Mouse (Mus musculus) stomach, embryonic 16.5 days (tissue): Measurements from ENCODE around the gene Nfe2. TPM values are rescaled to one million over a fixed set of nuclear protein-coding genes. Genes with fewer than 3 reads are reported as not detected.

ENCODE experiments used
- ATAC-seq: fragments of 200-750 bp; cut with Nextera tagmentation; 2 replicates; pipeline ENCODE4 v1.8.0; 2017; ENCODE audit warnings: moderate number of reproducible peaks, moderate TSS enrichment; ENCODE audit not compliant: insufficient read depth, low FRiP score
- H3K27ac ChIP-seq: fragments of 300-500 bp; sonication (generic); 2 replicates; pipeline ENCODE4 v1.5.1; 2014; ENCODE audit warnings: low read length
- H3K27me3 ChIP-seq: fragments of 300-500 bp; sonication (generic); 2 replicates; pipeline ENCODE4 v1.6.1; 2014; ENCODE audit warnings: low read length, control low read depth, mixed read lengths; ENCODE audit not compliant: control insufficient read depth, insufficient read depth
- H3K36me3 ChIP-seq: fragments of 300-500 bp; sonication (generic); 2 replicates; pipeline ENCODE4 v1.6.1; 2014; ENCODE audit warnings: low read length; ENCODE audit not compliant: control insufficient read depth, insufficient read depth
- H3K4me1 ChIP-seq: fragments of 300-500 bp; sonication (generic); 2 replicates; pipeline ENCODE4 v1.6.1; 2014; ENCODE audit warnings: low read length, control low read depth, mixed read lengths; ENCODE audit not compliant: control insufficient read depth, insufficient read depth
- H3K4me2 ChIP-seq: fragments of 300-500 bp; sonication (generic); 2 replicates; pipeline ENCODE4 v1.6.1; 2014; ENCODE audit warnings: low read depth, low read length, mixed read lengths
- H3K4me3 ChIP-seq: fragments of 300-500 bp; sonication (generic); replicated peaks from 2 replicates; pipeline ENCODE4 v1.5.1; 2014; ENCODE audit warnings: mild to moderate bottlenecking, low read length
- H3K9ac ChIP-seq: fragments of 300-500 bp; sonication (generic); 2 replicates; pipeline ENCODE4 v1.6.1; 2014; ENCODE audit warnings: low read length
- H3K9me3 ChIP-seq: fragments of 300-500 bp; sonication (generic); replicated peaks from 2 replicates; pipeline ENCODE4 v1.6.1; 2016; ENCODE audit warnings: low read length, control low read depth; ENCODE audit not compliant: control insufficient read depth
- WGBS: fragments of 180-500 bp; shearing (Covaris S2); extraction: QIAGEN DNeasy Blood & Tissue Kit; methylation state at CpG from one replicate; pipeline ENCODE4 v1.1.7; 2014; 5-methylcytosine and 5-hydroxymethylcytosine counted together
- polyA plus RNA-seq: library from polyadenylated mRNA; unstranded; fragments of >200 nt; fragmentation: Nextera tagmentation; extraction: Ambion mirVana; gene quantifications from 2 replicates; pipeline ENCODE4 v1.2.1, GENCODE M21; 2015

Nfe2 gene
- polyA plus RNA-seq, 1 experiment from 2014 or later, result 11.1 TPM

DNA sequence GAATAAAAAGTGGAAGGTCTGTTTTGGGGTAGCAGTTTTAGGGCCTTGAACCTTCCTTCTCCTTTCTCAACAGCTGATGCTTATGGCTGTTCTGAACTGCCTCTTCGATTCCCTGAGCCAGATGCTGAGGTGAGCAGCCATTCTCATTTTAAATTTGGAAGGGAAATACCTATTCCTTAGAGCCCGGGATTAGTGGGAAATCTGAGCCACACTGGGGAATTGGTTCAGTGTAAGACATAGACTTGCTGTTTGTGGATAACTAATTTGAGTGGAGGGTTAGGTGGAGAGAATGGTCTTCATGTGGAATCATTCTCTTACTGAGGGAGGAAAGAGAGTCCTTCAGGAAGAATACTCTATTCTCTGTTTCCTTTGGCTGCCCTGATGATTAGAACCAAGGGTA is 36.4 kb upstream of the Nfe2 start:
- no peak for ATAC-seq
- WGBS, result 85% methylated on average over 2 of the region's 2 CpGs
- no peaks in the 10 kb centered on the region for H3K9me3 ChIP-seq
- peaks cover 21% of the 10 kb centered on the region for H3K36me3 ChIP-seq
- no peak overlapping the region for H3K4me3 ChIP-seq
- peaks cover 1% of the 10 kb centered on the region; the same call in 1 of the 2 replicates for H3K4me1 ChIP-seq
- no peaks in the 10 kb centered on the region for H3K27me3 ChIP-seq
- no peak overlapping the region for H3K27ac ChIP-seq
- H3K4me2 ChIP-seq, result no peak overlapping the region
- H3K9ac ChIP-seq, result no peak overlapping the region

DNA sequence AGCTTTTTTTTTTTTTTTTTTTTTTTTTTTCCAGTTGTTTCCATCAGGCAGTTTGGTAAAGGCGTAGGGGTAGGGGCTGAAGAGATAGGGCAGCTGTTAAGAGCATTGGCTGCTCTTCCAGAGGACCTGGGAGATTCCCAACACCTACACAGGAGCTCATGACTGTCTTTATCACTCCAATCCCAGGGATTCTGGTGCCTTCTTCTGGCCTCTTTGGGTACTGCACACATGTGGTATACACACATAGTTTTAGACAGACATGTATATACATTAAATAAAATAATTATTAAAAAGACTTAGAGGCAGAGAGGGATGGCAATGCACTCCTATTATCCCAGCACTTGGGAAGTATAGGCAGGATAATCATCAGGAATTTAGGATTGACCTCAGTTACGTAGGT is 35.2 kb upstream of the Nfe2 start:
- no peak overlapping the region for H3K9ac ChIP-seq
- no peaks in the 10 kb centered on the region for H3K4me1 ChIP-seq
- WGBS, result 95% methylated on average over 2 of the region's 2 CpGs
- no peaks in the 10 kb centered on the region for H3K9me3 ChIP-seq
- no peak overlapping the region for H3K4me2 ChIP-seq
- peaks cover 21% of the 10 kb centered on the region for H3K36me3 ChIP-seq
- no peak overlapping the region for H3K27ac ChIP-seq
- H3K27me3 ChIP-seq, result no peaks in the 10 kb centered on the region
- ATAC-seq, result no peak
- H3K4me3 ChIP-seq, result no peak overlapping the region

DNA sequence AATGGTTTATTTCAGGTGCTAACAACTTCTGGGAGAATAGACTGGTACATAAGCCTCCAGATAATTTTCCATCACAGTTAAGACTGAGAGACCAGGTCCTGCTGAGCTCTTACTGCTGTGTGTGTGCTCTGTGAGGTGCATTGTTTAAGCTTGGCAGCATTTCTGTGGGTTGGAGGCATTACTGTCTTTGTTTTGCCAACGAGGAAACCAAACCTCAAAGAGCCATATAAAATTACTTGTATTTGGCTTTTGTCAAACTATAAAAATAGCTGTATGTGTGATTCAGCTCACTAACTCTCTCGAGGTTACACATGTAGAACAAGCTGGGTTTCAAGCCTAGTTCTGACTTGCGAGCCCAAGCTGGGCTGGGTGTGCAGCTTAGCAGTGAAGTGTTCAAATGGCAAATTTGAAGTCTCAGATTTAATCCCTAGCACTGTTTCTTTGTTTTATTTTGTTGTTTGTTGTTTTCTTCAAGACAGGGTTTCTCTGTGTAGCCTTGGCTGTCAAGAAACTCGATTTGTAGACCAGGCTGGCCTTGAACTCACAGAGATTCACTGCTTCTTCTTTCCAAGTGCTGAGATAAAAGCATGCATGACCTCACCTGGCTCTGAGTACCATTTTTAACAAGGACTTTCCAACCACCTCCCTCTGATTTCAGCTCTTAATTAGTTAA is 34.6 kb upstream of the Nfe2 start:
- no peaks in the 10 kb centered on the region for H3K9me3 ChIP-seq
- 88% methylated on average over 4 of the region's 4 CpGs for WGBS
- ATAC-seq, result no peak
- no peak overlapping the region for H3K4me2 ChIP-seq
- no peak overlapping the region for H3K4me3 ChIP-seq
- no peak overlapping the region for H3K9ac ChIP-seq
- no peaks in the 10 kb centered on the region for H3K27me3 ChIP-seq
- no peak overlapping the region for H3K27ac ChIP-seq
- H3K4me1 ChIP-seq, result no peaks in the 10 kb centered on the region
- H3K36me3 ChIP-seq, result peaks cover 21% of the 10 kb centered on the region

DNA sequence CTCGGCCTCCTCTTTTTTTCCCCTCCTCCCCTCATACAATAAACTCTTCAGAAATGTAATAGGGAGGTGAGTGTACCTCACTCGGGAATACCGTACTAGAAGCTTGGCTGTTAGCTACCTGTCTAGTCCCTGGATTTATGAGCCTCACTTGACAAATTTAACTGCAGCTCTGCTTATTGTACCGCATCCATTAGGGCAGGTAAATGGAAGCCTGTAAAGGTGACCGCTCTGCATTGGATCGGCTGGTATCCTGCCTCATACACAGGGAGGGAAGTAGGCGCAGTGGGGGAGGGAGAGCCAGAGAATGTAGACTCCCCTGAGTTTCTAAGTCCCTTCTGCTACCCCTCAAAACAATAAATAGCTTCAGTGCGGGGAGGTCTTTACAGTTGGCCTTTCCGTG is 32.6 kb upstream of the Nfe2 start:
- Histone ChIP-seq H3K4me1 (peaks cover 2% of the 10 kb centered on the region; the same call in 1 of the 2 replicates), H3K4me3 (no peak overlapping the region), H3K9ac (no peak overlapping the region), H3K36me3 (peaks cover 21% of the 10 kb centered on the region), H3K27ac (no peak overlapping the region), H3K27me3 (no peaks in the 10 kb centered on the region), H3K4me2 (no peak overlapping the region), H3K9me3 (no peaks in the 10 kb centered on the region)
- no peak for ATAC-seq
- 70% methylated on average over 9 of the region's 9 CpGs for WGBS

DNA sequence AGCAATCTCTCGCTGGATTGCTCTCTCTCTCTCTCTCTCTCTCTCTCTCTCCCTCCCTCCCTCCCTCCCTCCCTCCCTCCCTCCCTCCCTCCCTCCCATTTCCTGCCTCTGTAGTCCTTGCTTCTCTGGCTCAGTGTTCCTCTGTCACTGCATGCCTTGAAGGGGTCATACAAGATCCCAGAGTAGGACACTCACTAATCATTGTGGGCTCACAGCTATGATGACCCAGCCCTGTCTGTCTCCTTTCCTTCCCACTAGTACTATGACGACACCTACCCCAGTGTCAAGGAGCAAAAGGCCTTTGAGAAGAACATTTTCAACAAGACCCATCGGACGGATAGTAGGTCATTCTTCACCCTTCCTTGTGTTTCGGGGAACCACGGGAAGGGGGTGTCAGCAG is 32.2 kb upstream of the Nfe2 start:
- H3K36me3 ChIP-seq, result peaks cover 21% of the 10 kb centered on the region
- no peak for ATAC-seq
- H3K4me1 ChIP-seq, result peaks cover 6% of the 10 kb centered on the region; the same call in 1 of the 2 replicates
- no peaks in the 10 kb centered on the region for H3K9me3 ChIP-seq
- H3K27ac ChIP-seq, result no peak overlapping the region
- no peak overlapping the region for H3K4me2 ChIP-seq
- WGBS, result 61% methylated on average over 6 of the region's 6 CpGs
- no peak overlapping the region for H3K9ac ChIP-seq
- H3K4me3 ChIP-seq, result no peak overlapping the region
- H3K27me3 ChIP-seq, result no peaks in the 10 kb centered on the region

DNA sequence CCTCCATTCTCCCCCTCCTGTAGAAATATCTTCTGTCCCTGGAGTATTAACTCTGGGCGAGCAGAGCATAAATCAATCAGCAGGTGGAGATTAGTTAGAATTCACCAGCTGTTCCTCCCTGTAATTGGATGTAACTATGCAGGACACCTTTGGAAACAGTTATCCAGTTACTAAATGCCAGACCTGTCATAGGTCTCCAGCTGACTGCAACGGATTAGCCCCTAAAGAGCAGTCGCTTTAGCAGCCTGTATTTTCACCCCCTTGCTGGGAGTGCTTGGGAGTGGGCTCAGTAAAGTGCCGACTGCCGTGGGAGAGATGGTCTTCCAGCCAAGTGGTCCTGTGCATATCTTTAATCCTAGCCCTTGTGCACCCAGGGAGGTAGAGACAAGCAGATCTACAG is 31.4 kb upstream of the Nfe2 start:
- H3K36me3 ChIP-seq, result peaks cover 21% of the 10 kb centered on the region
- H3K27ac ChIP-seq, result no peak overlapping the region
- H3K4me1 ChIP-seq, result peaks cover 9% of the 10 kb centered on the region; the same call in 1 of the 2 replicates

DNA sequence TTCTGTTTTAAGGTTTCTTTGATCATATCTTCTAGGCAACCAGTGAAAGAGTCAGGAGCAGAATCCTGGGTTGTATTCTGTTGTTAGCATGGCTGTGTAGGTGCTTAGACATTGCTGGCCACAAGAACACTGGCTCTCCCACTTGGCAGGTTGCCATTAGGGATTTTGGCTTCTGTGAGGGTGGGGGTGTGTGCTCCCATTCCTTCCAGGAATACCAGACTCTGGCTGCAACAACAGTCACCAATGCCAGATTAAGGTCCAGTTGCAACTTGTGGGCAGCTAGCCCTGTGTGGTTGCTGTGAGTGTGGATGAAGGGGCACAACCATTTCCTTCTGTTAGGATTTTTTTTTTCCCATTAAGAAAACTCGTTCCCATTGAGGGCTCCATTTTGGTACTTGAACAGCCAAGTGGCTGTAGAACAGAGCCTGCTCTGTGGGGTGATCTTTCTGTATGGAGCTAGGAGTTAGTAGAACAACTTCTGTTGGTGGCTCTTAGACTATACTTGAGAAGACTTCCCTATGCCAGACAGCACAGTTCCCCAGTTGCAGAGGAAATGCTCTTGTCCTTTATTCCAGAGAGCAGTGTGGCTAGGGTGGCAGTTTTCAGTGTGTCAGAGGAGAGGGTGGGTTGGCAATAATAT is 27.7 kb upstream of the Nfe2 start:
- Histone ChIP-seq H3K27ac (no peak overlapping the region), H3K9ac (no peak overlapping the region), H3K4me3 (no peak overlapping the region), H3K9me3 (no peaks in the 10 kb centered on the region), H3K36me3 (no peaks in the 10 kb centered on the region), H3K4me2 (no peak overlapping the region), H3K27me3 (no peaks in the 10 kb centered on the region), H3K4me1 (peaks cover 9% of the 10 kb centered on the region; the same call in 1 of the 2 replicates)
- ATAC-seq, result no peak
- 56% methylated on average over 1 of the region's 1 CpGs for WGBS

More for the DNA sequence above, 31.4 kb upstream of the Nfe2 start:
- H3K4me2 ChIP-seq, result no peak overlapping the region
- 40% methylated on average over 5 of the region's 5 CpGs for WGBS
- H3K4me3 ChIP-seq, result no peak overlapping the region
- no peak overlapping the region for H3K9ac ChIP-seq
- no peak for ATAC-seq
- no peaks in the 10 kb centered on the region for H3K27me3 ChIP-seq
- no peaks in the 10 kb centered on the region for H3K9me3 ChIP-seq

DNA sequence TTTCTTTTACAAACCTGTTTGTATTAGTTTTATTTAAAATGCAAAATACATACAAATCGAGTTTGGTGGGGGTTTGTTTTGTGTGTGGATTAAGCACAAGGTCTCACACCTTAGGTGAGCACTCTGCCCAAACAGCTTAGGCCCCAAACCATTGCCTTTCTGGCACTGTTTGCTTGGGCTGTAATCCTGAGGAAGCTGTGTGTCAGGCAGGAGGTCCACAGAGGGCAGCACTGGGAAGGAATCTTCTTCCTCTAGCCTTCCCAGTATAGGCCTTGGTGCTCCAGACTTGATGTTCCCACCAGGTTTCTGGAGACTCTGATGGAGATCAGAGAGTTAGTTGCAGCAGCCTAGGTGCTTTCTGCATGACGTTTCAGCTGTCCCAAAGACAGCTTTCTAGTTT is 26.4 kb upstream of the Nfe2 start:
- H3K4me3 ChIP-seq, result no peak overlapping the region
- H3K9ac ChIP-seq, result 0 out of 2 replicates have a peak overlapping the region, but pooled peaks have one; percentile 27
- 38% methylated on average over 2 of the region's 2 CpGs for WGBS
- no peaks in the 10 kb centered on the region for H3K36me3 ChIP-seq
- H3K4me2 ChIP-seq, result no peak overlapping the region
- no peaks in the 10 kb centered on the region for H3K9me3 ChIP-seq
- ATAC-seq, result no peak
- no peak overlapping the region; the same call in 1 of the 2 replicates for H3K27ac ChIP-seq
- H3K4me1 ChIP-seq, result peaks cover 14% of the 10 kb centered on the region
- H3K27me3 ChIP-seq, result no peaks in the 10 kb centered on the region

DNA sequence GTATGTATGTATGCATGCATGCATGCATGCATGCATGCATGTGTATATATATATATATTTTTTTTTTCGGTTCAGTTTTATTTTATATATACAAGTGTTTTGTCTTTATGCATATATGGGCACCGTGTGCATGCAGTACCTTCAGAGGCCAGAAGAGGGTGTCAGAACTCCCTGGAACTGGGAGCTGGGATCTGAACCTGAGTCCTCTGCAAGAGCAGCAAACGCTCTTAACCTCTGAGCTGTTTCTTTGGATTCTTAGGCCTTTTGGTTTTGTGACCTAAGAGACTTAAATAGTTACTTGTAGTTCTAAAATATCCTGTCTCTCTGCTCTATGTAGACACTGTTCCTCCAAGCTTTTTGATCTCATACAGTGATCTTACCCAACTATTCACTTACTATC is 25.9 kb upstream of the Nfe2 start:
- no peak overlapping the region for H3K27ac ChIP-seq
- no peak overlapping the region for H3K4me2 ChIP-seq
- ATAC-seq, result no peak
- no peak overlapping the region for H3K9ac ChIP-seq
- H3K36me3 ChIP-seq, result no peaks in the 10 kb centered on the region
- peaks cover 14% of the 10 kb centered on the region for H3K4me1 ChIP-seq
- H3K4me3 ChIP-seq, result no peak overlapping the region
- H3K27me3 ChIP-seq, result no peaks in the 10 kb centered on the region
- H3K9me3 ChIP-seq, result no peaks in the 10 kb centered on the region
- WGBS, result 70% methylated on average over 3 of the region's 3 CpGs
